ENCODE assay signal across 13 mouse cellular contexts in genomic region chr1:57573829-57574228, GRCm38 (mm10).
"Had no signal": no experiment of that assay in that cellular context is flagged by ENCODE, and none has a peak within 500 bp of the region (broad histone marks: within the 10 kb centered on the region; RNA-seq: fewer than 3 reads in every experiment).

No protein-coding gene starts in this region.

- H3K27ac ChIP-seq: kidney, embryonic 15.5 days; limb, embryonic 12.5 days; liver, embryonic 12.5 days; lung, embryonic 15.5 days; midbrain, embryonic 12.5 days; stomach, embryonic 15.5 days had no signal

- ATAC-seq: liver, embryonic 12.5 days; midbrain, embryonic 16.5 days had no signal

- H3K4me3 ChIP-seq: kidney, embryonic 15.5 days; limb, embryonic 12.5 days; liver, embryonic 12.5 days; lung, embryonic 15.5 days; midbrain, embryonic 12.5 days; stomach, embryonic 15.5 days had no signal

- DNase-seq: kidney, postnatal 25 days; layer of hippocampus, postnatal 36 days; lung, postnatal 14 days; right cerebral cortex, postnatal 14 days; thymus, adult 2 months; thymus, postnatal 25 days had no signal

- H3K9ac ChIP-seq: kidney, embryonic 15.5 days; limb, embryonic 12.5 days; liver, embryonic 12.5 days; lung, embryonic 15.5 days; midbrain, embryonic 12.5 days; stomach, embryonic 15.5 days had no signal

- H3K4me1 ChIP-seq: kidney, embryonic 15.5 days; liver, embryonic 12.5 days; lung, embryonic 15.5 days; midbrain, embryonic 12.5 days; stomach, embryonic 15.5 days had no signal

- H3K27me3 ChIP-seq: kidney, embryonic 15.5 days; limb, embryonic 12.5 days; liver, embryonic 12.5 days; lung, embryonic 15.5 days; midbrain, embryonic 12.5 days; stomach, embryonic 15.5 days had no signal

- H3K4me2 ChIP-seq: kidney, embryonic 15.5 days; limb, embryonic 12.5 days; liver, embryonic 12.5 days; lung, embryonic 15.5 days; midbrain, embryonic 12.5 days; stomach, embryonic 15.5 days had no signal

- H3K36me3 ChIP-seq: kidney, embryonic 15.5 days; limb, embryonic 12.5 days; liver, embryonic 12.5 days; lung, embryonic 15.5 days; midbrain, embryonic 12.5 days; stomach, embryonic 15.5 days had no signal

- H3K9me3 ChIP-seq: liver, embryonic 12.5 days; lung, embryonic 15.5 days; midbrain, embryonic 12.5 days; stomach, embryonic 15.5 days had no signal
